Mouse (Mus musculus) heart, postnatal 0 days (tissue): ENCODE measurements at regions not wholly inside any gene's neighbourhood (a gene's known extent, or its start where the extent isn't known, plus 50 kb on each side); places are given as distances from the start of the nearest gene placed in this dataset.

Source experiments
- CTCF ChIP-seq: IDR thresholded peaks from 2 replicates; pipeline ENCODE4 v1.5.1; 2016; ENCODE audit warnings: antibody characterized with exemption, control low read depth, low read depth
- EP300 ChIP-seq: IDR thresholded peaks from 2 replicates; pipeline ENCODE4 v1.6.1; 2016; ENCODE audit warnings: antibody characterized with exemption, low read depth

- TF ChIP-seq CTCF (no peak), EP300 (no peak)
Measured at GRCm38 (mm10) chr17:62248011-62248410, 633.1 kb downstream of the Efna5 start.
